Mouse (Mus musculus): ENCODE results near the gene Gm6583. TPM values are rescaled to one million over a fixed set of nuclear protein-coding genes. Genes with fewer than 3 reads are reported as not detected.

The Gm6583 gene
- polyA plus RNA-seq (2012; ENCODE audit: insufficient read depth, insufficient read length, missing spikeins): not detected in 2 replicates

DNA sequence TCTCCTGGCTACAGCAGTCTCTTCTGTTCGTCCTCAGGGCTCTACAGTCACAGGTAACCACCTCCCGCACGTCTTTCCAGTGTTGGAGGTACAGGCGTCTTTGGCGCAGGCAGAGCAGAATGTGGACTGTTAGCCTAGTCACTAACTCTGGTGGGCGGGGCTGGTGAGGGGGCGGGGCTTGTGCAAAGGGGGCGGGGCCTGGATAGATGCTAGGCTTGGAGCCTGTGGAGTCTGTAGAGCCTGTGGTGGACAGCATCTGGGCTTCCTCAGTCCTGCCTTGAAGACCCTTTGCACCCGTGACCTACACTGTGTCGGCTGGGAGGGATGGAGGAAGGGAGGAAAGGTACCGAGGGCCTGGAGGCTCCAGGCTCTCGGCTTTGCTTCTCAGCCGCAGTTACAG lies at the start of gene Gm6583:
Gene Gm6583 (minus strand): TSS at position 124 of the 400 bp plus-strand sequence.
- no peak for TF ChIP-seq CTCF (IDR thresholded peaks at IDR 0.05; ENCODE audit: low read depth, low read length)
- TF ChIP-seq POLR2A (IDR thresholded peaks at IDR 0.05; ENCODE audit: borderline replicate concordance, low read depth, low read length): no peak
- H3K4me1 ChIP-seq (ENCODE audit: control insufficient read depth, insufficient read depth, low read length): peaks cover 20% of the 10 kb centered on the region
- H3K27ac ChIP-seq (ENCODE audit: insufficient read depth, low read depth, low read length): peak within 1 kb of the TSS; percentile 61
- H3K4me3 ChIP-seq (ENCODE audit: insufficient read depth, low read length): no peak within 1 kb of the TSS

- no peak for TF ChIP-seq POLR2A (IDR thresholded peaks at IDR 0.05; ENCODE audit: borderline replicate concordance, low read depth, low read length)
- TF ChIP-seq CTCF (IDR thresholded peaks at IDR 0.05; ENCODE audit: low read depth, low read length): no peak
These were observed 46.6 kb upstream of the Gm6583 start for GRCm38 (mm10) chr5:112402437-112402836.

DNA sequence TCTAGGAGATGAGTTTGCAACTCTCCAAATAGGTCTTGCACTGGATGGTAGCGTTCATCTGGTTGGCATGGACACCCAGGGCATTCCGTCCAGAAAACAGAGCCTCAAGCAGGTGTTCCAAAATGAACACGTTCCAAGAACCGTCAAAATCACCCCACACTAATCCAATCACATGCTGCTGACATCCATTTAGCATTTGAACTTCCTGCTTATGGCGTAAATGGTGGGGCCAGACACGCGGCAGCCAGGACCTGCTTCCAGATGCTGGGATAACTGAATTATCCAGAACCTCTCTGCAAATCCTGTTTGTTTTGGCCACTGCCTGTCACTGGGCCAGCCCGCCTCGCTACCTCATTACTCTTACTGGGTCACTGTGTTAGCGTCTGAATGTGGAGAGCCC lies 43.5 kb upstream of the Gm6583 start:
- H3K27ac ChIP-seq (ENCODE audit: insufficient read depth, low read depth, low read length): no peak overlapping the region
- no peak overlapping the region for H3K4me3 ChIP-seq (ENCODE audit: insufficient read depth, low read length)
- TF ChIP-seq CTCF (IDR thresholded peaks at IDR 0.05; ENCODE audit: low read depth, low read length) (no peak), POLR2A (IDR thresholded peaks at IDR 0.05; ENCODE audit: borderline replicate concordance, low read depth, low read length) (no peak)
- H3K4me1 ChIP-seq (ENCODE audit: control insufficient read depth, insufficient read depth, low read length): no peaks in the 10 kb centered on the region

More at GRCm38 (mm10) chr5:112402437-112402836, 46.6 kb upstream of the Gm6583 start:
- Histone ChIP-seq H3K4me1 (ENCODE audit: control insufficient read depth, insufficient read depth, low read length) (no peaks in the 10 kb centered on the region), H3K4me3 (ENCODE audit: insufficient read depth, low read length) (no peak overlapping the region), H3K27ac (ENCODE audit: insufficient read depth, low read depth, low read length) (no peak overlapping the region)

DNA sequence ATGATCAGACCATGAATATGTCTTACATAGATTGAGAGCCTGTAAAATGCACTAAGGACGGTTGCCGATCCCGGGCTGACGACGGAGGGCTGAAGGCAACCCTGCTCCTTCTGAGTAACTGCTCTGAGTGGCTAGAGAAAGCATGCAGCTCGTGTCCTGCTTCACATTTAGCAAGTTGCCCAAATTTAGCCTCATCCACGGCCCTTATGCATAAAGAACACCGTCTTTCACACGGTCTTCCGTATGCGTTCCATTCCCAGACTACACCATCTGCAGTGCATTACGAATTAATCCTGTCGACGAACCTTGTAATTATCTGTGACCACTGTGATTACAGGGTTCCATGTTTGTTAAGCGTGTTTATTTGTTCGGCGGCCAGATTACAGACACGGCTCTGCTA lies 40.2 kb upstream of the Gm6583 start:
- no peak for TF ChIP-seq CTCF (IDR thresholded peaks at IDR 0.05; ENCODE audit: low read depth, low read length)
- no peak for TF ChIP-seq POLR2A (IDR thresholded peaks at IDR 0.05; ENCODE audit: borderline replicate concordance, low read depth, low read length)
- Histone ChIP-seq H3K4me1 (ENCODE audit: control insufficient read depth, insufficient read depth, low read length) (no peaks in the 10 kb centered on the region), H3K4me3 (ENCODE audit: insufficient read depth, low read length) (no peak overlapping the region), H3K27ac (ENCODE audit: insufficient read depth, low read depth, low read length) (no peak overlapping the region)

DNA sequence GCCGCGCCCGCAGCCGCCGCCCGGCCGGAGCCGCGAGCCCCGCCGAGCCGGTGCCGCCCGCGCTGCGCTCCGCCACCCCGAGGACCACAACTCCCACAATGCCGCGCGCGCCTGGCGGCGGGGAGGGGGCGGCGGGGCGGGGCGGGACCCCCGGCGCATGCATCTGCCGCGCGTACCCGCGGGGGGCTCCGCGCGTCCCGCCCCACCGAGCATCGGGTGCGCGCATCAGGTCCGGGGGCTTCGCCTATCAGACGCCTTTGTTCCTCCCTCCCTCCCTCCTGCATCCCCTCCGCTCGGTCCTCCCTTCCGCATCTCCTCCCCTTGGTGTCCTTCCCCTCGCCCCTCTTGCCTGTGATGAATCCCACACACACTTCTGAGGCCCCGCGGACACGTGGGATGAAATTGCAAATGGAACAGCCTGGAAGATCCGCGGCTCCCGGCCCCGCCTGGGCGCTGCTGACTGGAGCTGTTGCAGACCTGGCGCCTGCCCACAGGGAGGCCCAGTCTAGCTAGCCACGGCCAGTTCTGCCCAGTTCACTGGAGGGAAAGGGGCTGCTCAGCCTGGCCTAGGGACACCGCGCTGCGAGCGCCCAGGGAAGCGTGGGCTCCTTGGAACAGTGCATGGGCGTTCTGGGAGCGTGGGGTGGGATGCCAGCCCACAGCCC lies 39.1 kb upstream of the Gm6583 start, which contains the start of gene Asphd2:
Gene Asphd2 (minus strand): TSS at position 88 of the 665 bp plus-strand sequence.
- Histone ChIP-seq H3K4me1 (ENCODE audit: control insufficient read depth, insufficient read depth, low read length) (no peaks in the 10 kb centered on the region), H3K27ac (ENCODE audit: insufficient read depth, low read depth, low read length) (no peak within 1 kb of the TSS), H3K4me3 (ENCODE audit: insufficient read depth, low read length) (no peak within 1 kb of the TSS)
- no peak for TF ChIP-seq CTCF (IDR thresholded peaks at IDR 0.05; ENCODE audit: low read depth, low read length)
- TF ChIP-seq POLR2A (IDR thresholded peaks at IDR 0.05; ENCODE audit: borderline replicate concordance, low read depth, low read length): no peak

DNA sequence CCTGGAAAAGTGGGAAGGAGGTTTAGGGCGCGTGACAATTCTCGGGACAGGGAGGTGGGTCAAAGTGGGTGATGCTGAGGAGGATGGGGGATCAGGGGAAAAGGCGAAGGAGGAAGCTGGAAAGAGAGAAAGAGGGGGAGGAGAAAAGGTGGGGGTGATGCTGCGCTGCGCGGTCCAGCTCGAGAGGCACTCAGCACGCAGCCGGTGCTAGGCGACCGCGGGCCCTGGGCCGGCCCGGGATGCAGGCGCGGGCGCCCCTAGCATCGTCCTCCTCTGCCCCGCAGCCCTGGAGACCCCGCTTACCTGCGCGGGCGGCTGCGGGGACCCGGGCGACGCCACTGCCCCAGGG lies 38.6 kb upstream of the Gm6583 start:
- H3K27ac ChIP-seq (ENCODE audit: insufficient read depth, low read depth, low read length): no peak overlapping the region
- TF ChIP-seq CTCF (IDR thresholded peaks at IDR 0.05; ENCODE audit: low read depth, low read length) (no peak), POLR2A (IDR thresholded peaks at IDR 0.05; ENCODE audit: borderline replicate concordance, low read depth, low read length) (no peak)
- H3K4me3 ChIP-seq (ENCODE audit: insufficient read depth, low read length): no peak overlapping the region
- H3K4me1 ChIP-seq (ENCODE audit: control insufficient read depth, insufficient read depth, low read length): no peaks in the 10 kb centered on the region

- Histone ChIP-seq H3K27ac (ENCODE audit: insufficient read depth, low read depth, low read length) (no peak overlapping the region), H3K4me1 (ENCODE audit: control insufficient read depth, insufficient read depth, low read length) (no peaks in the 10 kb centered on the region), H3K4me3 (ENCODE audit: insufficient read depth, low read length) (no peak overlapping the region)
- TF ChIP-seq CTCF (IDR thresholded peaks at IDR 0.05; ENCODE audit: low read depth, low read length) (no peak), POLR2A (IDR thresholded peaks at IDR 0.05; ENCODE audit: borderline replicate concordance, low read depth, low read length) (no peak)
These were observed 38.0 kb upstream of the Gm6583 start for GRCm38 (mm10) chr5:112393741-112394414.

GRCm38 (mm10) chr5:112391676-112392323 lies 36.0 kb upstream of the Gm6583 start:
- TF ChIP-seq CTCF (IDR thresholded peaks at IDR 0.05; ENCODE audit: low read depth, low read length): no peak
- TF ChIP-seq POLR2A (IDR thresholded peaks at IDR 0.05; ENCODE audit: borderline replicate concordance, low read depth, low read length): no peak
- H3K4me1 ChIP-seq (ENCODE audit: control insufficient read depth, insufficient read depth, low read length): no peaks in the 10 kb centered on the region
- no peak overlapping the region for H3K27ac ChIP-seq (ENCODE audit: insufficient read depth, low read depth, low read length)
- H3K4me3 ChIP-seq (ENCODE audit: insufficient read depth, low read length): no peak overlapping the region

DNA sequence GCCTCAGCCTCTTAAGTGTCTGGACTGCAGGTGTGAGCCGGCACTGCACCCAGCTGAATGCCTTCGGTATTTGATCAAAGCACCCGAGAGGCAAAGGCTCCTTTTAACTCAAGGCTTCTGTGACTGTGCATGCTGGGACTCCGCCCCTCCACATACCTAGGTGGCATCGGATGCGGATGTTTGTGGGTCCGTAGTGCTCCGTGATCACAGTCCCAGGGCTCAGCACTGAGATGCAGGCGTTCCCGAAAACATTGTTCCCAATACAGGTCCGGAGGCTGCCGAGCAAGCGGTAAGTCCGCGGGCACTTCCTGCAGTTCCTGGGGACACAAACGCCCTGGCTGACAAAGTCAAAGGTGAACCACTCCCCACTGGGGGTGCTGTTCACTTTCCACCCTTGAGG lies 35.2 kb upstream of the Gm6583 start:
- TF ChIP-seq CTCF (IDR thresholded peaks at IDR 0.05; ENCODE audit: low read depth, low read length) (no peak), POLR2A (IDR thresholded peaks at IDR 0.05; ENCODE audit: borderline replicate concordance, low read depth, low read length) (no peak)
- Histone ChIP-seq H3K4me1 (ENCODE audit: control insufficient read depth, insufficient read depth, low read length) (no peaks in the 10 kb centered on the region), H3K27ac (ENCODE audit: insufficient read depth, low read depth, low read length) (no peak overlapping the region), H3K4me3 (ENCODE audit: insufficient read depth, low read length) (no peak overlapping the region)

GRCm38 (mm10) chr5:112389352-112389751 lies 33.5 kb upstream of the Gm6583 start:
- H3K27ac ChIP-seq (ENCODE audit: insufficient read depth, low read depth, low read length): no peak overlapping the region
- no peak overlapping the region for H3K4me3 ChIP-seq (ENCODE audit: insufficient read depth, low read length)
- no peak for TF ChIP-seq POLR2A (IDR thresholded peaks at IDR 0.05; ENCODE audit: borderline replicate concordance, low read depth, low read length)
- TF ChIP-seq CTCF (IDR thresholded peaks at IDR 0.05; ENCODE audit: low read depth, low read length): no peak
- no peaks in the 10 kb centered on the region for H3K4me1 ChIP-seq (ENCODE audit: control insufficient read depth, insufficient read depth, low read length)
